Mouse (Mus musculus): ENCODE measurements around the gene Lpar3. TPM values are rescaled to one million over a fixed set of nuclear protein-coding genes. Genes with fewer than 3 reads are reported as not detected.
"Not testable (repeated sequence)": the region's sequence is repeated elsewhere in the genome, so short reads cannot be mapped to it uniquely, and the experiment has no call there.

Gene Lpar3
- polyA plus RNA-seq, 1 experiment = 3.8 TPM

DNA sequence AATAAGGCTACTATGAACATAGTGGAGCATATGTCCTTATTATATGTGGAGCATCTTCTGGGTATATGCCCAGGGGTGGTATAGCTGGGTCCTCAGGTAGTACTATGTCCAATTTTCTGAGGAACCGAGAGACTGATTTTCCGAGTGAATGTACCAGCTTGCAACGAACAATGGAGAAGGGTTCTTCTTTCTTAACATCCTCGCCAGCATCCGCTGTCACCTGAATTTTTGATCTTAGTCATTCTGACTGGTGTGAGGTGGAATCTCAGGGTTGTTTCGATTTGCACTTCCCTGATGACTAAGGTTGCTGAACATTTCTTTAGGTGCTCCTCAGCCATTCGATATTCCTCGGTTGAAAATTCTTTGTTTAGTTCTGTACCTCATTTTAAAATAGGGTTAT, 11.0 kb upstream of the Lpar3 start:
- DNase-seq (ENCODE audit: low spot score) = not testable (repeated sequence)

DNA sequence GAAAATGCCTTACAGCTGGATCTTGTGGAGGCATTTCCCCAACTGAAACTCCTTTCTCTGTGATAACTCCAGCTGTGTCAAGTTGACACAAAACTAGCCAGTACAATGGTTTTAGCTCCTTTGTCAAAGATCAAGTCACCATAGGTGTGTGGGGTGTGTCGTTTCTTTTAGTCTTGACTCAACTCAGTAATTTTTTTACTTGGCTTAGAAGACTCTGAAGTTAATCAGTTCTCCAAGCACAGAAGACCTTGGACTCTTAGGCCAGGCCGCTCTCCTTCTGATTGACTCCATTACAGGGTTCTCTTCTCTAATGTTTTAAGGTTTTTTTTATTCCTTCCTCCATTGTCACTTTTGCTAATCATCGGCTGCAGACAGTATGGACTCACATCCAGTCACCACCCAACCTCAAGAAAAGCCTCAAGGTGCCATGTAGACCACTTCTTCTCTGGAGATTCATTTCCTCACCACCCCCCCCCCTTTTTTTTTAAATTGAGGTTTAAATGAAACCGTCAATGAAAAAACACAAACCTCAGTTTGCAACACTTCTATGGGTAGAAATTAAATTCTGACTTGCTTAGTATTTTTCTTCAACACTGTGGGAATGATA, 9.5 kb upstream of the Lpar3 start:
- no peak for DNase-seq (ENCODE audit: low spot score)

DNA sequence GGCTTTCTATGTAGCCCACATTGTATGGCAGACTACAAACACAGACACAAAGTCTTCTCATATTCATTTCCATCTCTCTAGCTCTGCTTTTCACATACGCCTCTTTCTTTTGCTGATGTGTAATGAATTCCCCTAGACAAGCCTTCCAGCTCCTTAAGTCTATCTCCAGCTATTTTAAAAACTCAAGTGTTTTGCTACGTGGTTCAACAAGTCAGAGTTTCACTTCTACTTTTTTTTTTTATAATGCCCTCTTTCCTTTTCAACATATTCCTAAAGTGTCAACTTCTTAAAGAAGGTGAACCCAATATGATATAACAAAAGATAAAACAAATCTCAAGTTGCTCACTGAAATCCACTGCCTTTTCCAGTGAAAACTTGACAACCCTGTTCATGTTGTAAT, 8.8 kb upstream of the Lpar3 start:
- no peak for DNase-seq (ENCODE audit: low spot score)

DNA sequence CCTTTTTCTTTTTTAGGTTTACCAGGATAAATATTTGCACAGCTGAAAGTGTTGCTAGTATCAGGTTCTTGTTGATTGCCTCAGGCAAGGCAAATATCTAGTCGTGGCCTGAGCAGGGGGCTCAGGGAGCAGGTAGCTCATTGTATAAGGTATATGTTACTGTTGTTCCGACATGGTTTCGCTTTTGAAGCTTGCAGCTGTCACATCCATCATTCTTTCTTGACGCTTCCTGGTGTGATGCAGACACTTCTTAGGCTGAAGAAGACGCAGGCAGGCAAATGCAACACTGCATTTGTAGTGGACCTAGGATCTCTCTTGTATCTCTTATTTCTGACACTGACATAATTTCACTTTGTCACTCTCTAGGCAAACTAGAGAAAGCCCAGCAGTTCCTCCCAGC, 7.4 kb upstream of the Lpar3 start:
- DNase-seq (ENCODE audit: low spot score) = no peak

- DNase-seq (ENCODE audit: low spot score) = no peak
These were observed 4.2 kb upstream of the Lpar3 start for GRCm38 (mm10) chr3:146216561-146216960.

- DNase-seq (ENCODE audit: low spot score) = no peak
These were observed 3.5 kb downstream of the Lpar3 start for GRCm38 (mm10) chr3:146224271-146224670.

GRCm38 (mm10) chr3:146225061-146225761, 4.4 kb downstream of the Lpar3 start:
- DNase-seq (ENCODE audit: low spot score) = no peak

DNA sequence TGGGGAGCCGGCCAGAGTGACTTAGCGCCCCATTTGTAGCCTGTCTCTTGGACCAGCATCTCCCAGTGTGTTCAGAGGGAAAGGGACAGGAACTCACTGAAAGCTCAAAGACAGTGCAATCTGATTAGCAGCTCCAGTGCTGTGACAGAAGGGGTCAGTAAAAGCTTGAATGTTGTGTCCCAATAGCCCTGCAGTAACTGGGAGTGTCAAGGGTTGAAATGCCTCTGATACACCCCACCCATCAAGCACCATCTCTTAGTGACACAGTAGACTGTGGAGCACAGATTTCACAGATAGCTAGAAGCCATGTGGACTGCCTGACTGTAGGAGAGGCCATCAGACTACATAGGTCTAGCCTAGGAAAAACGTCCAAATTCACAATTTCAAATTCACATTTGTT, 6.7 kb downstream of the Lpar3 start:
- no peak for DNase-seq (ENCODE audit: low spot score)

DNA sequence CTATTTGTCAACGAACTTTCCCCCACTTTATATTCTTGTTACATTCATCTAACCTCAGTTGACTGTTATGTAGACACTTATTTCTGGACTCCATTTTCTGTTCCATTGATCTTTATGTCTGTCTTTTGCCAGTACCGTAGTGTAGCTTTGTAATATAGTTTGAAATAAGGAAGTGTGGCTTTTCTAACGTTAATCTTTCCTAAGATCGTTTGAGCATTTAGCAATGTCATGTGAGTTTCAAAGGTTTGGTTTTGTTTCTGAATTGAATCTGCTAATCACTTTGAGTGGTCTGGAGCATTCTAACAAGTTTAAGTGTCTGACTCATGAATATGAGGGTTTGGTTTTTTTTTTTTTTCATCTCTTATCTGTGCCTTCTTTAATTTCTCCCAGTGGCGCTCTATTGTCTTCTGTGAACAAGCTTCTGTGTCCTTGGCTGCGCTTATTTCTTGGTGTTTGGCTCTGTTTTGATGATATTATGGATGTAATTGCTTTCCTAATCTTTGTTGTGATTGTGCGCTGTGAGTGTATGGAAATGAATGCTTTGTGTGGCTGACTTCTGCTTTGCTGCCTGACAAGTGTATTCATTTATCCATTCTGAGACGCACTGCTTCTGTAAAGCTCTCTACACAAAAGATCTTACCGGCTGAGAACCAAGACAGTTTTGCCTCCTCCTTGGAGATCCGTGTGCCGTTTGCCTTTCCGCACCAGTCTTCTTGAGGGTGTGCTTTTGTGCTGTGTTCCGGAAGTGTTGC, 8.0 kb downstream of the Lpar3 start:
- no peak for DNase-seq (ENCODE audit: low spot score)

GRCm38 (mm10) chr3:146232708-146233107, 11.9 kb downstream of the Lpar3 start:
- DNase-seq (ENCODE audit: low spot score) = no peak

- no peak for DNase-seq (ENCODE audit: low spot score)
These were observed 13.0 kb downstream of the Lpar3 start for GRCm38 (mm10) chr3:146233741-146234140.

GRCm38 (mm10) chr3:146234530-146234929, 13.8 kb downstream of the Lpar3 start:
- DNase-seq (ENCODE audit: low spot score) = no peak

DNA sequence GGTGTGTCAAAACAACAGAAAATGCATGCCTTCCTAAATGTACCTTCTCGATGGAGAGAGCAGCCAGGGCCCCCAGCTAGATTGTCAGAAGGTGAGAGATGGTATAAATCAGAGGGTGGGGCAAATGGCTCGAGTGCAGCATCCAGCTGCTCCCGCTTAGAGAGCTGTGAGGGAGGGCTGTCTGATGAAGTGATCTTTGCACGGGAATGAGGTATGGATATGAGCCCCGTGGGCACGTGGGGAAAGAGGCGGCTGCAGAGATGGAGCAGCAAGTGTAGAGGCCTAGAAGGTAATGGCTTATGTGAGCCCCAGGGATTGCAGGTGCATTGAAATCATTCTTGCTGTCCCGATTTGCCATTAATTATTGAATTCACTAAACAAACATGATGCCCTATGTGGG, 15.5 kb downstream of the Lpar3 start:
- DNase-seq (ENCODE audit: low spot score) = no peak

- no peak for DNase-seq (ENCODE audit: low spot score)
These were observed 16.9 kb downstream of the Lpar3 start for GRCm38 (mm10) chr3:146237676-146238075.

GRCm38 (mm10) chr3:146244630-146245029, 23.9 kb downstream of the Lpar3 start:
- no peak for DNase-seq (ENCODE audit: low spot score)

DNA sequence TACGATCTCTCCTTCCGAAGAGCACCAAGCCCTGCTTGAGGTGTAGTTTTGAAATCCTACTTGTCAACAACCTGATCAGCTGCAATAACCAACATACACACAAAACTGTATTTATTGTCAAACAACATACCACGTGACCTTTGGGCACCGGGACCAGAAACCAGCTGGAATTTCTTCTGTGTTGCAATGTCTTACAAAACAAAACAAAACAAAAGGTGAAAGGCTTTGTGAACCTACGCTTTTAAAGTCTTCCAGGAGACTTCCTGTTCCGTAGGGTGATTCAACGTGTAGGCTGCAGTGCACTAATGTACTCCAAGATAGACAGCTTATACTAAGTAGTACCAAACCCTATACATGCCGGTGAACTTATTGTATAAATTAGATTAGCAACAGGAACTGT, 25.8 kb downstream of the Lpar3 start:
- no peak for DNase-seq (ENCODE audit: low spot score)

DNA sequence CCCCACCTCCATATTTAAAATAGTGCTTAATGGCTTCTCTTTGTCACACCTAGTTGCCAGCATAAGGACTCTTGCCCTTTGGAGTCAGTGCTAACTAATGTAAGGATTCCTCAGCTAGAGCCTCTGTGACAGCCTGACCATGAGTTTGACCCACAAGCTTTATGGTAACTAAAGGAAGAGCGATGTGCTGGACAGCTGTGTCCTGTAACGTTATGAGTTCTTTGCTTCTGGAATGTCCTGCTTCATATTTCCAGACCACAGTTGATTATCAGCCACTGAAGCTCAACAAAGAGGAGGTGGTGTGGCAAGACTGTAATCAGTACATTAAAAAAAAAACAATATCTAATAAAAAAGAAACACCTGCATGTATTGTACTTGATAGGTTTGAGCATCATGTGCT, 26.2 kb downstream of the Lpar3 start:
- no peak for DNase-seq (ENCODE audit: low spot score)

DNA sequence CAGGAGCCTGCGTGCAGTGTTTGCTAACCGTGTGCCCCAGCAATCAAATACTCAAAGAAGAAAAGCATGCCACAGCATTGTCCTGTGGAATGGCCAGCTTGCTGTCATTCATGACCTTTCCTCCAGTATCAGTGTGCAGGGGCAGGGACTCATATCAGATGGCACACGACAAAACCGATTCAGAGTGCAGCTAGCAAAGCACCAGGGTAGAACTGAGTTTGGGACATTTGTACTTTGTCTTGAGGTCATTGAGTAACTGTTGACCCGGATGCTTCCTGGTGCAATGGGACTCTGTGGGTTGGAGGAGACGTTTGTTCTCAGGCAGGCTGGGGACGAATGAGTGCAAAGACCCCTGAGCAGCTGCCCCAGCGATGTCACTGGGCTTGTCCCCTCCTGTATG, 29.1 kb downstream of the Lpar3 start:
- DNase-seq (ENCODE audit: low spot score) = no peak

- DNase-seq (ENCODE audit: low spot score) = no peak
These were observed 31.0 kb downstream of the Lpar3 start for GRCm38 (mm10) chr3:146251771-146252170.

DNA sequence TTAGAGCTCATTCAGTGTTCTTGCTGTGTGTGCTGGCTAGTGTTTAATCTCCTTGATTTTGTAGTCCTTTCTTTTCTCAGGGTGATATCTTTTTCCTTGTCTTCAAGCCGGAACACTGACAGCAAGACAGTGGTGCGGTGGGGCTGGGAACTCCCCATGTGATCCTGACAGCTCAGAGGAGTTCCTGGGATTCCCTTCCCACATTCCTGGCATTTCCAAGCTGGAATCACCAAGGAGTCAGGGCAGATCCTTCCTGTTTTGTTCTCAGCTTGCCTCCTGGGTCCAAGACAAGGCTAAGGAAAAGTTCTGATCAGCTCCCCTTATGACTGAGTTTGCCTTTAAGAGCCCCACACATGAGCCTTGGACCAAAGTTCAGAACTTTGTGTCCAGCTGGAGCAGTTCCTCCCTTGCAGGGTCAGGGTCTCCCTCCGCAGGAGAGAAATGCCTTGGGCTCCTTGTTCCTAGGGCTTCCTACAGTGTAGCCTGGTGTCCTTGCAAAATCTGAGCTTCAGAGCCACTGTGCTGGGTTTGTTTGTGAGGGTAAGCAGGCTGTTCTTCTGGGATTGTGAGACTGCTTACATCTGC, 33.1 kb downstream of the Lpar3 start:
- no peak for DNase-seq (ENCODE audit: low spot score)

GRCm38 (mm10) chr3:146255123-146255522, 34.4 kb downstream of the Lpar3 start:
- DNase-seq (ENCODE audit: low spot score) = no peak

- no peak for DNase-seq (ENCODE audit: low spot score)
These were observed 36.8 kb downstream of the Lpar3 start for GRCm38 (mm10) chr3:146257483-146258122.
